ENCODE assay signal across 15 mouse cellular contexts in the genomic region with DNA sequence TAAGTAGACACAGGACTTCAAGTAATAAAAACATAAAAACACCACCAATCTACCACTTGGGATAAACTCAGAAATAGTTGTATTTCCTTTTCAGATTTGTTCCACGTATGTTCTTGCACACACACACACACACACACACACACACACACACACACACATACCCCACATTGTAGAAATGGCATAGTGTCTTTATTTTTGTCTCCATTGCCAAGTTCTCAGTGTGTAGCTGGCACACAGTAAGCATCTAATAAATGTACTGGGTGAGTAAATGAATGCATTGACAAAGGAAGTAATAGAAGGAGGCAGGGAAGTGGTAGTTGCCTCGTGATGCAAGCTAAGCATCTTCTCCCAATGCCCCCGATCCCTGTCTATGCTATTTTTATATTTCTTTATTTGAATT.
"Had no signal": no experiment of that assay in that cellular context is flagged by ENCODE, and none has a peak within 500 bp of the region (broad histone marks: within the 10 kb centered on the region; RNA-seq: fewer than 3 reads in every experiment).

No protein-coding gene starts in this region.

- H3K4me1 ChIP-seq: neural tube, embryonic 13.5 days; neural tube, embryonic 15.5 days; stomach, embryonic 15.5 days had no signal

- H3K4me3 ChIP-seq: neural tube, embryonic 13.5 days; neural tube, embryonic 15.5 days; stomach, embryonic 15.5 days had no signal

- H3K9ac ChIP-seq: neural tube, embryonic 13.5 days; neural tube, embryonic 15.5 days; stomach, embryonic 15.5 days had no signal

- H3K36me3 ChIP-seq: neural tube, embryonic 13.5 days; neural tube, embryonic 15.5 days; stomach, embryonic 15.5 days had no signal

- H3K27ac ChIP-seq: neural tube, embryonic 13.5 days; neural tube, embryonic 15.5 days had no signal

- H3K4me2 ChIP-seq: neural tube, embryonic 13.5 days; neural tube, embryonic 15.5 days; stomach, embryonic 15.5 days had no signal

- DNase-seq: retina, postnatal 1 day; right cerebral cortex, adult 18-20 months; right cerebral cortex, postnatal 14 days; right cerebral cortex, postnatal 25 days; right cerebral cortex, postnatal 4 days; spleen, adult 18-20 months; thymus, adult 18-20 months; thymus, adult 2 months; thymus, postnatal 14 days; thymus, postnatal 25 days; thymus, postnatal 36 days; thymus, postnatal 4 days had no signal

- H3K27me3 ChIP-seq: neural tube, embryonic 13.5 days; neural tube, embryonic 15.5 days; stomach, embryonic 15.5 days had no signal

- H3K9me3 ChIP-seq: neural tube, embryonic 13.5 days; neural tube, embryonic 15.5 days; stomach, embryonic 15.5 days had no signal
